Mouse (Mus musculus) thymus, postnatal 0 days (tissue): ENCODE results near the gene 4930544D05Rik. TPM values are rescaled to one million over a fixed set of nuclear protein-coding genes. Genes with fewer than 3 reads are reported as not detected.
A peak's percentile ranks its signal among the peaks of the same experiment; 100 is the strongest.
"Not testable (repeated sequence)": the region's sequence is repeated elsewhere in the genome, so short reads cannot be mapped to it uniquely, and the experiment has no call there.

ENCODE experiments used
- DNase-seq: peaks from one replicate; pipeline ENCODE4 v3.0.0-alpha.2; 2015; ENCODE audit warnings: low spot score
- polyA plus RNA-seq: library from polyadenylated mRNA; unstranded; fragments of >200 nt; fragmentation: Nextera tagmentation; extraction: Ambion mirVana; gene quantifications from 2 replicates; pipeline ENCODE4 v1.2.1, GENCODE M21; 2015

4930544D05Rik gene
- polyA plus RNA-seq: not detected in 2 replicates

GRCm38 (mm10) chr11:70615516-70616093 is at the start of gene 4930544D05Rik:
Gene 4930544D05Rik (plus strand): TSS chr11:70615848.
- DNase-seq: peak; percentile 29

GRCm38 (mm10) chr11:70566586-70566985 is 49.1 kb upstream of the 4930544D05Rik start:
- DNase-seq: no peak

GRCm38 (mm10) chr11:70570614-70571013 is 45.0 kb upstream of the 4930544D05Rik start:
- not testable (repeated sequence) for DNase-seq

GRCm38 (mm10) chr11:70571641-70572040 is 44.0 kb upstream of the 4930544D05Rik start:
- no peak for DNase-seq

- no peak for DNase-seq
Measured at GRCm38 (mm10) chr11:70572348-70572902, 43.2 kb upstream of the 4930544D05Rik start.

GRCm38 (mm10) chr11:70573872-70574271 is 41.8 kb upstream of the 4930544D05Rik start:
- DNase-seq: no peak

- DNase-seq: no peak
Measured at GRCm38 (mm10) chr11:70577201-70577600, 38.4 kb upstream of the 4930544D05Rik start.

GRCm38 (mm10) chr11:70578962-70579361 is 36.7 kb upstream of the 4930544D05Rik start:
- DNase-seq: no peak

GRCm38 (mm10) chr11:70579710-70580357 is 35.8 kb upstream of the 4930544D05Rik start:
- DNase-seq: peak; percentile 42

- no peak for DNase-seq
Measured at GRCm38 (mm10) chr11:70580358-70580720, 35.3 kb upstream of the 4930544D05Rik start.

GRCm38 (mm10) chr11:70580921-70581320 is 34.7 kb upstream of the 4930544D05Rik start:
- DNase-seq: peak; percentile 38

GRCm38 (mm10) chr11:70582196-70582595 is 33.5 kb upstream of the 4930544D05Rik start:
- DNase-seq: no peak

- no peak for DNase-seq
Measured at GRCm38 (mm10) chr11:70583022-70583714, 32.5 kb upstream of the 4930544D05Rik start.

- no peak for DNase-seq
Measured at GRCm38 (mm10) chr11:70583775-70584174, 31.9 kb upstream of the 4930544D05Rik start.

GRCm38 (mm10) chr11:70585457-70585856 is 30.2 kb upstream of the 4930544D05Rik start:
- no peak for DNase-seq

- DNase-seq: no peak
Measured at GRCm38 (mm10) chr11:70586261-70586660, 29.4 kb upstream of the 4930544D05Rik start.

- no peak for DNase-seq
Measured at GRCm38 (mm10) chr11:70586954-70587353, 28.7 kb upstream of the 4930544D05Rik start.

- DNase-seq: no peak
Measured at GRCm38 (mm10) chr11:70591733-70592132, 23.9 kb upstream of the 4930544D05Rik start.

- DNase-seq: no peak
Measured at GRCm38 (mm10) chr11:70594253-70594989, 21.2 kb upstream of the 4930544D05Rik start.

- no peak for DNase-seq
Measured at GRCm38 (mm10) chr11:70595638-70596037, 20.0 kb upstream of the 4930544D05Rik start.

- no peak for DNase-seq
Measured at GRCm38 (mm10) chr11:70596094-70596493, 19.6 kb upstream of the 4930544D05Rik start.
